Mouse (Mus musculus) induced T-regulatory cell, adult 2 months (primary cell): Measurements from ENCODE around the gene Ttc34.
A peak's percentile ranks its signal among the peaks of the same experiment; 100 is the strongest.

Experiments used
- DNase-seq: peaks from one replicate; pipeline ENCODE4 v3.0.0-alpha.2; 2012; ENCODE audit warnings: low read depth

Ttc34 gene

DNA sequence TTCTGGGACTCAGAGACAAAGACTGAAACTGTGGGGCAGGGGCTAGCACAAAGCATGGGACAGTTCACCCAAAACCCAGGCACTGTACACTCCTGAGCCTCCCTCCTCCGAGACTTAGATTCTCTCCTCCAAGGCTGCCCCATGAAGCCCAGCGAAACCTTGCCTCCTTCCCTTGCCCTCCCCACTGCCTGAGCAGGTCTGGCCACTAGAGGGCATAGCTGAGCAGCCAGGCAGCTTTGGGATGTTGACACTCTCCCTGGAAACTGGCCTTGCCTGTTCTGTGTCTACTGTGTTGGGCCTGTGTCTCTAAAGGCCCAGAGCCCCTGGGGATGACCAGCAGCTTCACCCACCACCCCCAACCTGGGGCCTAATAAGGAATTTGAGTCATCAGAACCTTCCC, at the start of gene Ttc34:
Gene Ttc34, plus strand, starts transcription at position 290 of the 400 bp plus-strand sequence.
- peak; percentile 55 for DNase-seq

DNA sequence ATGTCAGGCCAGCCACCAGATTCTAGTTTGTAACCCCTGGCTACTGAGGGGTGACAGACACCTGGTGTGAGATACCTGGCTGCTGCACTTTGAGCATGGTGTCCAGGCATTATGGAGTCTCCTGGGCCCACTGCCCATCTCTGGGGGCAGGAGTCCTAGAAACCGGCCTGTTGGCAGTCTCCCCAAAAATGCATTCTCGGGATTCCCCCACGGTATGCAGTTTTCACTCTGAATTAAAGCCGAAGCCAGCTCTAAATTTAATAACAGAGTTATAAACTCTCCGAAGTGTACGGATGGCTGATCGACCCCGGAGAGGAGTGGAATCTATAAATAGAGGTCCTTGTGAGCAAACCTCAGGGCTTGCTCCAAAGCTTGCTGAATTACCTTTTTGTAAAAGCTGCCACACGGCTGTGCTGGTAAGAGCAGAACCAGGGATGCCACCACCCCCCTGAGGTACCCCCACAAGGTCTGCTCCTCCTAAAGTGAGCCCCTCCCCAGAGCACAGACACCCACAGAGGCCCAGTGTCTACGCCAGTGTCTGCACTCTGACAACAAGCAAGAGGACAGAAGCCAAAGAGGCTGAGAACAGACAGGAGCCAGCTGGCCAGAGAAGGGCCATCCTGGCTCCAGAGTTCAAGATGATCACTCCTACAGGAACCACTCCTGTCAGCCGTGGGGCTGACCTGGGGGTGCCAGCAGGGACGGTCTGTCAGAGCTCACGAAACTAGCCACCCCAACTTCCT, 49.1 kb upstream of the Ttc34 start:
- DNase-seq = no peak

DNA sequence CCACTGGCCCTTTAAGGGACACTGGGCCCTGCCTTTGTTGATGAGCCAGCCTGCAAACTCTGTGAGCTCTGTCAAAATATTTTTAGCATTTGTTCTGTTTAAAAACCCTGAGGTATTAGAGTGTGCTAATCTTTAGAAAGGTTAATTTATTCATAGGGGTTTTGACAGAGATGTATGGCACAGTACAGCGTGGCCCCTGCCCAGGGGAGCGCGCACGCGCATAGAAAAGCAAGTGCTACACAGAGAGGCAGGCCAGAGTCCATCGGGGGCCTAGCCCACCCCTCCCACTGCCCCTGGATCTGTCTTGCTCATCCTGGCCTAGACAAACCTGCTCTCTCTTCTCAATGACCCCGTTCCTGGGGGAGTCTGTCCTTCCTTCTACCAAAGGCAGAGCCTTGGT, 45.4 kb upstream of the Ttc34 start:
- DNase-seq = no peak

DNA sequence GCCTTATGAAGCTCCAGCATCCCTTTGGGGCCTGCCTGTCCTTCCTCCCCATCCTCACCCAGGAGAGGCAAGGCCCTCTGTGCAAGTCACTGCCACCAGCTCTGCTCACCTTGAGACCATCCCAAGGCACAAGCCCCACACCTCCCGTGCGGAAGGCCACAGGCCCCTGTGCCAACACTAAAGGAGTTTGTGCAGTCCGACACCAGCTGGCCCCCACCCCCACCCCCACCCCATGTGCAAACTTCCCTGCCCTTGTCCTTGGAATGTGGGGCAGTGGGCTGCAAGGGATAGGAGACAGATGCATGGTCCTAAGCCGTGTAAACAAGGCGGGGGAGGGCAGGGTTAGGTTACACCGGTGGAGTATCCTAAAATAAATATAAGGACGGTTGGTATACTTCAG, 43.8 kb upstream of the Ttc34 start:
- no peak for DNase-seq

DNA sequence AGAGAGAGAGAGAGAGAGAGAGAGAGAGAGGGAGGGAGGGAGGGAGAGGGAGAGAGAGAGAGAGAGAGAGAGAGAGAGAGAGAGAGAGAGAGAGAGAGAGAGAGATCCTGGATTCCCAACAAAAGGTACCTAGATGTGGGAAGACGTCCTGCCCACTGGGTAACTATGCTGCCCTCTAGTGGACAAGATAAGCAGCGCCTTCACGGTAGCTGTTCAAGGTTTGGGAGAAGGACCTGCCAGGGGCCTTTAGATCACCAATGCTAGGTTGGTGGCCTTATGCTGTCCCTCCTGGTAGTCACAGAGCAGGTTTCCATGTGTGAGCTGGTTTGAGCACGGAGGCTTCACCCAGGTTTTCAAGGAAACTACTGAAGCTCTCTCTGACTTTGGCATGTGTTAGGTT, 39.4 kb upstream of the Ttc34 start:
- peak; percentile 59 for DNase-seq

DNA sequence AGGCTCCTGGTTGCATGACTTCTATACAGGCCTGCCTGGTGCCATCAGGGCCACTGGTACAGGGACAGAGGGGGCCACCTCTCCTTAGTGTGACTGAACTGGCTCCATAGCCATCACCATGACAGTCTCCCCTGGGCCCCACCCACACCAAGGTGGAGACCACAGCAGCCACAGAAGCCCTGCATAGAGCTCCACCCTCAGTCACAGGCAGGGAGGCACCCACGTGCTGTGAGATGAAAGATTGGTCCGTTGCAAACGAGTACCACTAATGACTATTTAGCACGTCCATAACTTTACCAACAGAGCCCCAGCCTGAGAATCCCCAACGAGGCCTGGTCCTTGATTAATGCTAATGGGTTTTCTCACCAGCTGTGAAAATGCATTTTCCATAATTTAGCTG, 36.7 kb upstream of the Ttc34 start:
- no peak for DNase-seq

DNA sequence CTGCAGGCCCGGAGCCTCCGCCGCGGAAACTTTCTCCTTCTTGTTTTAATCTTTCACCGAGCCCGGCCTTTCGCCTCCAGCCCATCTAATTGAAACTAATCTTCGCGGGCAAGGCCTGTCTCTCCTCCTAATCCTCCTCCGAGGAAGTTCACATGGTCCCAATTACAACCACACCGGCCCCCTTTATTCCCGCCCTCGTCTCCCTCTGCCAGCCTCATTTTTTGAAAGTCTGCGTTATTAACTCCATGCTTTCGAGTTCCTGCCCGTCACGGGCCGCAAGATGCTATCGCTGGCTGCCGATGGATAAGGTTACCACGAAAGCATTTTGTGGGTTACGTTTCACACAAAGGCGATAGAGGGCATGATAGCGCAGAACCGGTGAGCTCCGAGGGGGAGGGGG, 35.0 kb upstream of the Ttc34 start:
- DNase-seq = no peak

DNA sequence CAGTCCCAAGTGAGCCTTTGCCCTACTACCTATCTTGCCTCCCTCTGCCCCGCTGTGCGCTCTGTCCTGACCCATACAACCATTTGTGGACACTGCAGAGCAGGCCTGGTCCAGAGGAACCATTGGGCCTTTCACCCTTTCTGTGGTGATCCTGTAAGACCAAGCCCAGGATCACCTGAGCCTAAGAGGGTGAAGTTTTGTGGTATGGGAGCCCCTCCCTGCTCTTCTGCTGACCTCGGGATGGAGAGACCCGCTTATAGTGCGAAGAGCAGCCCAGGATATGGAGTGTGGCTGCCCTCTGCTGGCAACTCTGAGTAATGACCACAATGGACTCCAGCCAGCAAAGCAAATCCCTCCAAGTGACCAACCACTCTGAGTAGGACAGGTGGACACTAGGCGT, 11.6 kb upstream of the Ttc34 start:
- DNase-seq = peak; percentile 49

DNA sequence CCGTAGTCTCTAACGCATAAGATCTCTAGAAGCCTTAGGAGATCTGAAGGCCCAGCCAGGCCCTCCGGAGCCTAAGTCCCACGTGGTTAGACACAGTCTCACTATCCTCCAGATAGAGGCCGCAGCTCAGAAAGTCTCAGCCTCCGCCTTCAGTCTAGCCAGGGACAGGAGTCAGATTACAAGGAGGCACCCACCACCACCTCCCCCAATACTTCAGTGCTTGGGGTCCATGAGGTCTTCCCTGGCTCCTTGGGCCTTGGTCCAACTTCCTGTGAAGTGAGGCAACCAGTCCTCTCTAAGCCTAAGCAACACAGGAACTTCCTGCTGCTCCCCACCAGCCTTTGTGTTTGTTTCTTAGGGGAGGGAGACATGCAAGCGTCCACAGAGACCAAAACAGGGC, 11.0 kb upstream of the Ttc34 start:
- no peak for DNase-seq

DNA sequence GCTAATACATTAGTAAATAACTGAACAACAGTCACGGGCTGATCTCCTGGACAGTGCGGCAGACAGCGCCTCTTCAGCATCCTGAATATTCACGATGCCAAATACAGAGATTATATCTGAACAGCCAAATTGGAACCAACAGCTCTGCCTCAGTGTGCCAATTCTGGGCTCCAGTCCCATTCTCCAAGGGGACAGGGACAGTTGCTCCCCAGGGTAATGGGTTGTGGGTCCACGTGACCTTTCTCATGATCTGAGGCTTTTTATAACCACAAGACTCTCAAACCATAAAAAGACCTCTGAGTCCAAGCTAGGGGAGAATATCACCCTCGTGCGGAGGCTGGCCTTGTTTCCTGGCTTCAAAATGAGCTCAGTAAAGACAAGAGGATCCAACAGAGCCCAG, 10.1 kb upstream of the Ttc34 start:
- DNase-seq = no peak

DNA sequence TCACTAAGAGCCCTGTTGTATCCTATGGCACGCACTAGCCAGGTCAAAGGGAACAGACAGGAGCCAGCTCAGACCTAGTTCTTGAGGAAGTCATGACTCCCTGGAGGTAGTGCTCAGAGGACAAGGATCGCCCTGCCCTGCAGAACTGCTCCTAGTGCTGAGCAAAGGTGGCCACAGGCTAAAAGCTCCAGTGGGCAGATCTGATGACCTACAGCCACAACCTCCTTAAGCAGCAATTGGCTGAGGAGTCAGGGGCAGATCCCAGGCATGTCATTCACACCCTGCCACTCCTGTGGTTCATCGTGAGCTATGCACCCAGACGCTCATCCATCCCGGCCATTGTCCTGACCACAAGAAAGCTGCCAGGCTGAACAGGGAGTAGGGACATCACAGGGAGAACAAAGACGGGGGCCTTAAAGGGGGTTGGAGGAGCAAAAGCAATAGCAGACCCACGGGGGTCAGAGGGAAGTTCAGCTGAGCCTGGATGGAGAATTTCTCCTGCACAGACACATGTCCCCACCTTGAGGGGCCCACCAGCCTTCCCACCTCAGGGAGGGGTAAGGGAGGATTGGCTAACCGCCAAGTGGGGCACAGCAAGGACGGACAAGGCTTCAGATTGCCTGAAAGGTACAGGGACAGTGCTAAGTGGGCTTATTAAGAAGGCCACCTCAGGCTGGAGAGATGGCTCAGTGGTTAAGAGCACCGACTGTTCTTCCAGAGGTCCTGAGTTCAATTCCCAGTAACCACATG, 9.2 kb upstream of the Ttc34 start:
- DNase-seq = no peak

DNA sequence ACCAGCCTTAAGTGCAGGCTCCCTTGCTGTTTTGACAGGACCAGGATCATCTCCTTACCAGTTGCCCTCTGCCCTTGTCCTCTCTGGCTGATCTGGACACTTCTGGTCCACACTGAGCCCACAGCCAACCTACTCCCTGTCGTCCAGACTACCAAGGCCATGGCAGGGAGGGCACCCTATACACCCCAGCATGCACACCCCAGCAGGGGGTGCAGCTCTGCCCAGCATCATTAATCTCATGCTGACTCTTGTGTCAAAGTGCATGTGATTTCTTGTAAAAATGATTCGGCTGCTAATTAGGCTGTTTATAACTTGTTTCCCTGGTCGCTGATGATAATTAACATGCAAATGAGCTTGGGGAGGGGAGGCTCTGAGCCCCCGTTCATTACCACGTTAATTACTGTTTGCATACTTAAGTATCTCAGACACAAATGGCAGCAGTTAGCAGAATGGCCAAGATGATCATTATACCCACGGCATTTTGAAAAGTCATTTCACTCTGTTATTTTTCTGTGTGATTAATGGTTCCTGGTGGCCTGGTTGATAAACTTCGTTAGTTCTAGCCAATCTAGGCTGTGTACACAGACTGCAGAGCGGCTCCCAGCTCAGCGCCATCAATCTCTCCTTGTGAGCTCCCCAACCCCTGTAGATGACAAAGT, 5.2 kb upstream of the Ttc34 start:
- DNase-seq = no peak

DNA sequence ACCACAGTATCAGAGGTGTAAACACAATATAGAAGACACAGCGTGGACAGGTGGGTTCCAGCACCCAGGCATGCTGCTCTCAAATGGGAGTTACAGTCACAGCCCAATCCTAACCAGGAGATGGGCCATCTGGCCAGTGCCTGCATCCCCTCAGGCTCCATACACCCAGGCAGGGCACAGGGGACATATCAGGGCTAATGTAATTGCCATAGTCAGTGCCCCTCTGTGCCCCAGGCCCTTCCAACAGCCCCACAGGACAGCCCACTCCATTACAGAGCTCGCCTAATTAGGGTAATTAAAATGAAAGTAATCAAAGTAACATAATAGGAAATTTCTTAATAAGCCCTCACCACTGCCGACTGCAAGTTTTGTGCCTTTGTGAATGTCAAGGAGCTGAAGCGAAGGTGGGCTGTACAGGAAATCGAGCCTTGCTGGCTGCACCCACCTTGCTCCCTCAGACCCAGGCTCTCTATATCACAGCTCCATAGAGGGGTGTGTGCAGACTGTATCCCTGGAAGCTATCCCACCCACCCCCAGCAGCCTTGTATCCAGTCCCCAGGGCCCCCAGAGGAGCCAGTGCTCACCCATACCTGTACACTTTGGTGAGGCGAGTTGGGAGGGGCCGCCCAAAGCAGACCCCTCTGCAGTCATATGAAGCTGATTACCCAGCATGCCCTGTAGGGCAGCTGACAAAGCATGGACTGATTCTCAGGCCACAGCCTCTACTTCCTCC, 910 bp upstream of the Ttc34 start:
- DNase-seq = no peak

DNA sequence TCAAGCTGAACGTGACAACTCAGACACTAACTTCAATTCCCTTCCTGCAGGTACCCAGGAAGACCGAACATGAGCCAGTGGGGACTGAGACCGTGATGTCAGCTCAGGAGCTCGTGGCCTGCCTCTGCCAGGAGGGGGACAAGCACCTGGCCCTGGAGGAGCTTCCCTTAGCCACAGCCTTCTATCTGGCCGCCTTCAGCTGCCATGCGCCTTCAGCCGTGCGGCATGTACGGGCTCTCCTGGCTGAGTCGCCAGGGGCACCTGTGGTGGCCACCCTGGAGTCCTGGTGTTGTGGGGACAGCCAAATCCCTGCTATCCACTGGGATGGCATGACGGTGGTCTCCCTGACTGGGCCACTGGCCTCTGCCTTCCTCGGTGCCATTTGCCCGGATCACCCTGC, 1.5 kb downstream of the Ttc34 start:
- DNase-seq = no peak

DNA sequence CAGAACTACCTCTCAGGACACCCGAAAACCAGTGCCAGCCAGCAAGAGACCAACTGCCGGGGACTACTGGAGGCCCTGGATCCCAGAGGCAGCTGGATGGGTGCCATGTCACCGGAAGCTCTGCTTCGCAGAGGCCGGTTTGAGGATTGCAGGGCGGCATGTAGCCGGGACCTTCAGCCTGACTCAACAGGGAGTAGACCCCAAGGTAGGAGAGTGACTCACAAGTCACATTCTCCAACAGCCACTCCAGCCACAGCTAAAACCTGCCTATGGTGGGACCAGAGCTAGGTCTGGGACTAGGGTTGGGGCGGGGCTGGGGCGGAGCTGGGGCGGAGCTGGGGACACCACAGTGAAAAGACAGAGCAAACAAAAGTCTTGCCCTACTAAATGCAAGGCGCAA, 2.1 kb downstream of the Ttc34 start:
- DNase-seq = no peak

DNA sequence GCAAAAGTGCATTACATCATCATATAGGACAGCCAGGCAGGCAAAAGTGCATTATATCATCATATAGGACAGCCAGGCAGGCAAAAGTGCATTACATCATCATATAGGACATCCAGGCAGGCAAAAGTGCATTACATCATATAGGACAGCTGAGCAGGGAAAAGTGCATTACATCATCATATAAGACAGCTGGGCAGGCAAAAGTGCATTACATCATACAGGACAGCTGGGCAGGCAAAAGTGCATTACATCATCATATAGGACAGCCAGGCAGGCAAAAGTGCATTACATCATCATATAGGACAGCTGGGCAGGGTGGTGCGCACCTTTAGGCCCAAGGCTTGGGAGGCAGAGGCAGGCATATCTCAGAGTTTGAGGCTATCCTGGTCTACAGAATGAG, 15.4 kb downstream of the Ttc34 start:
- no peak for DNase-seq

DNA sequence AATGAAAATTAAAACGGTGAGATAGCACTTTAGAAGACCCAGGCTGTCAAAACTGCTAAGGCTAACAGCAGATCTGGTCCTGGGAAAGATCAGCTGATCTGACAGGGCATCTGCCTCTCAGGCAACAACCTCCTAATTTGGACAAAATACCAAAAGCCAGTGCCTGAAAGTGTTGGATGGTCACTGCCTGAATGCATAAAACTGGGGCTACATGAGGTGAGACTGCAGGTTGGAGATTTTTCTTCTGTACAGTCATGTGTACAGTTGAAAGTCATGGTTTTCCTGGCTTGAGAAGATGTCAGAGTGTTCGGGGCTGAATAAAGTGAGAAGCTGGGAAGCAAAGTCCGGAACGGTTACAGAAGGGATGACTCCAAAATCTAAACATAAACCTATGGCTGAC, 16.6 kb downstream of the Ttc34 start:
- no peak for DNase-seq

DNA sequence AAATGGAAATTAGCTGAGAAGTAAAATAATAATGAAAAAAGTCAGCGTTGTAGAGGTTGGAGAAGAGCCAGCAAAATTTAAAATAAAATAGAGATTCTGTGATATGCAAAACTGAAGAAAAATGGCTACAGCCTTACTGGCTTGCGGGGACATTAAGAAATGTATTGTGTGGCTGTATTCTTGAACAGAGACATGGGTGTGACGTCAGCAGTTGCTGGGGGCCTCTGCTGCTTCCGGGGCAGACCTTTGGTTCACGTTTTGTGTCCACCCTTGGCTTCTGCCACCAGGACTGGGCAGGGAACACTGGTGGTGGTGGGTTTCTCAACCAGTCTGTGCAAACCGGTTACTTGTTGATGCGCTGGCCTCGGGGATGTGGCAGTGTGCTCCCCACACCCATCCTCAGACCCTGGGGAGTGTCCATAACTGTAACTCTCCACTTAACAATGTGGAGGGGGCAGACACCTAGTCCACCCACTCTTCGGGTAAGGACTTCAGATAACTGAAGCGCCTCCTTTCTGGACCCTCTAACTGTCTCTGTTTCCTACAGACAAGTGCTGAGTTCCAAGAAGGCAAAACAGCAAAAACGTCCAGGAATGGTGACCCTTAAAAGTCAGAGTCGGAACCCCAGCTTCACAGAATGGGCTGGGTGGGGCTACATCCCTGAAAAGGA, 17.6 kb downstream of the Ttc34 start:
- peak; percentile 45 for DNase-seq

DNA sequence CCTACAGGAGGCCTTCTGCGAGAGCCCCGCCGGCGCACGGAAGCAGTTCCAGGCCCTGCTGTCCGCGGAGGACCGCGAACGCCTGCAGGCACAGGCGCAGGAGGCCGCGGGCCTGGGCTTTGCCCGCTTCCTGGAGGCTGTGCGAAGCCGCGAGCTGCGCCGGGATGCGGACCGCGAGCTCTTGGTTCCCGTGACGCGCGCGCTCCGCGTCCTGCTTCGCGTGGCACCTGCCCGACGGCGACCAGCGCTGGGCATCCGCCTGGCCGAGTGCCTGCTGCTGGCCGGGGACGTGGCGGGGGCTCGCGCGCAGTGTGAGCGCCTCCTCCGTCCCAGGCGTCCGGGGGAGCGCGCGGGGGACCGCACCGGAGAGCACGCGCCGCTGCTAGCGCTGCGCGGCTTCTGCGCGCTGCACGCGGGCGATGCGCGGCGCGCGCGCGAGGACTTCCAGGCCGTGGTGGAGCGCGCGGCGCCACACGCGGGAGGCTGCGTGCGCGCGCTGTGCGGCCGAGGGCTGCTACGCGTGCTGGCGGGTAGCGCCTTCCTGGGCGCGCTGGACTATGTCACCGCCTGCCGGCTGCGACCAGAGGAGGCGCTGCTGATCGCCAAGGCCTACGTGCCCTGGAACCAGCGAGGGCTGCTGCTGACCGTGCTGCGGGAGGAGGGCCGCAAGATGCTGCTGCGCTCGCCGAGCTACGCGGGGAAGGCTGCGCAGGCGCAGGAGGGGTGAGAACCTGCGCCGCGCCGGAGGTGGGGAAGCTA, 18.6 kb downstream of the Ttc34 start:
- DNase-seq = peak; percentile 59

DNA sequence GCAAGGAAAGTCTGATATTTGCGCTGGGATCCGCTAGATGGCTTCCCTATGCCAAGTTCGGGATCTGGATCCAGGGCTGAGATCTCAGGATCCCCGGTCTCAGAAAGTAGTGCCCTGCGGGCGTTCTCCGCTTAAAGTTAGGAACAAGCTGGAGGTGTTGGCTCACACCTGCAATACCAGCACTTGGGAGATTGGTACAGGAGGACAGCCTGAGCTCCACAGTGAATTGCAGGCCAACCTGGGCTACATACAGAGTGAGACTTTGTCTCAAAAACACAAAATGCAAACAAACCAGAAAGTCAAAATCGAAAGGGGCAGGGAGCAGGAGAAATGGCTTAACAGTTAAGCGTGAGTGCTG, 19.2 kb downstream of the Ttc34 start:
- no peak for DNase-seq

DNA sequence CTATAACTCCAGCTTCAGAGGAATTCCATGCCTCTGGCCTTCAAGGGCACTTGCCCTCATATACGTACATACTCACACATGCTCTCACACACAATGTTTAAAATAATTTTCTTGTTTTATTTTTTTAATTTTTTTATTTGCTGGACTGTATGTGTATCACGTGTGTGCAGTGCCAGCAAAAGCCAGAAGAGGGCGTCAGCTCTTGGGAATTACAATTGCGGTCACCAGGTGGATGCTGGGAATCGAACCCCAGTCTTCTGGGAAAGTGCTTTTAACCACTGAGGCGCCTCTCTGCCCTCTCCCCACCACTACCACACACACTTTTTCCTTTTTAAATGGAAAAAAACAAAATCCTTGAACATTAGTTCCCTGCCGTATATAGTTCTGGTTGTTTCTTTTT, 19.6 kb downstream of the Ttc34 start:
- DNase-seq = no peak
